8 mouse cellular contexts compared by ENCODE assay signal in genomic region chr11:98863751-98864429, GRCm38 (mm10). TPM values are rescaled to one million over a fixed set of nuclear protein-coding genes. Genes with fewer than 3 reads are reported as not detected.
DNase-seq lines count a peak whose midpoint lies in the region; ATAC-seq and TF ChIP-seq lines count a peak whose summit lies in the region.

No protein-coding gene starts in this region.

- no peak for TF ChIP-seq EP300 in stomach, postnatal 0 days (optimal IDR thresholded peaks at IDR 0.05)

- no peaks in the 10 kb centered on the region for H3K27me3 ChIP-seq in cerebellum, adult 2 months (ENCODE audit: control insufficient read depth, insufficient read depth, low read length)
- no peaks in the 10 kb centered on the region for H3K27me3 ChIP-seq in midbrain, embryonic 10.5 days (ENCODE audit: low read depth, poor library complexity, severe bottlenecking)
- H3K27me3 ChIP-seq in stomach, postnatal 0 days (ENCODE audit: control insufficient read depth, insufficient read depth, low read length), result no peaks in the 10 kb centered on the region

- intact Hi-C loops in left cerebral cortex, postnatal 25 days (cut with DNase I), result loop anchor here (5.0 kb wide), 1 partner anchor 108 kb away; no protein-coding TSS in a partner anchor

- H3K9ac ChIP-seq in stomach, postnatal 0 days (ENCODE audit: low read length), result peak overlapping the region; percentile 83

- WGBS in cerebellum, adult 2 months, result under 1% methylated on average over 39 of the region's 39 CpGs
- WGBS in midbrain, embryonic 10.5 days, result under 1% methylated on average over 39 of the region's 39 CpGs
- under 1% methylated on average over 36 of the region's 39 CpGs for WGBS in stomach, postnatal 0 days

- H3K4me3 ChIP-seq in cerebellum, adult 2 months (replicated peaks; ENCODE audit: insufficient read depth, low read depth, low read length), result peak overlapping the region; percentile 100
- peak overlapping the region; percentile 69 for H3K4me3 ChIP-seq in midbrain, embryonic 10.5 days
- peak overlapping the region; percentile 69 for H3K4me3 ChIP-seq in stomach, postnatal 0 days (ENCODE audit: low read depth, low read length)

- no peak for TF ChIP-seq CTCF in cerebellum, adult 2 months (IDR thresholded peaks at IDR 0.05; ENCODE audit: borderline replicate concordance, insufficient read depth, low read depth, low read length)
- TF ChIP-seq CTCF in stomach, postnatal 0 days (IDR thresholded peaks at IDR 0.05; ENCODE audit: low read depth), result no peak

- peak; percentile 67 for ATAC-seq in stomach, postnatal 0 days (ENCODE audit: low FRiP score, low TSS enrichment)

- DNase-seq in cerebellum, adult 2 months, result no peak
- no peak for DNase-seq in cerebellum, postnatal 36 days
- DNase-seq in CD4-positive, CD25-positive, alpha-beta regulatory T cell, adult 2 months (ENCODE audit: low read depth, low spot score), result peak; percentile 73
- peak; percentile 89 for DNase-seq in embryo, embryonic 11 days
- peak; percentile 62 for DNase-seq in heart, postnatal 4 days
- peak; percentile 47 to 74 for DNase-seq in left cerebral cortex, postnatal 25 days (ENCODE audit: low spot score in 2 of 2)
- DNase-seq in midbrain, embryonic 10.5 days (ENCODE audit: low spot score), result peak; percentile 83
- DNase-seq in stomach, postnatal 0 days (ENCODE audit: low spot score), result peak; percentile 71

- peaks cover 8% of the 10 kb centered on the region for H3K4me1 ChIP-seq in cerebellum, adult 2 months (ENCODE audit: control insufficient read depth, insufficient read depth, low read length)
- peaks cover 28% of the 10 kb centered on the region for H3K4me1 ChIP-seq in midbrain, embryonic 10.5 days
- no peaks in the 10 kb centered on the region for H3K4me1 ChIP-seq in stomach, postnatal 0 days (replicated peaks; ENCODE audit: control insufficient read depth, insufficient read depth)

- H3K4me2 ChIP-seq in stomach, postnatal 0 days (replicated peaks; ENCODE audit: low read depth), result peak overlapping the region; percentile 66

- peaks cover 31% of the 10 kb centered on the region for H3K36me3 ChIP-seq in midbrain, embryonic 10.5 days
- H3K36me3 ChIP-seq in stomach, postnatal 0 days (ENCODE audit: control insufficient read depth, insufficient read depth, low read length), result peaks cover 4% of the 10 kb centered on the region

- H3K9me3 ChIP-seq in midbrain, embryonic 10.5 days (replicated peaks), result 0 out of 2 replicates have a peak, but pooled peaks cover 4% of the 10 kb centered on the region
- no peaks in the 10 kb centered on the region for H3K9me3 ChIP-seq in stomach, postnatal 0 days (ENCODE audit: control insufficient read depth, low read length)

- no peak for TF ChIP-seq POLR2A in cerebellum, adult 2 months (IDR thresholded peaks at IDR 0.05; ENCODE audit: borderline replicate concordance, insufficient read depth, low read length)

- peak overlapping the region; percentile 87 for H3K27ac ChIP-seq in cerebellum, adult 2 months (ENCODE audit: insufficient read depth, low read length)
- peak overlapping the region; percentile 94 for H3K27ac ChIP-seq in midbrain, embryonic 10.5 days (replicated peaks)
- H3K27ac ChIP-seq in stomach, postnatal 0 days (replicated peaks), result peak overlapping the region; percentile 93

RNA-seq across cellular contexts. Expression of gene Wipf2, which starts 0.5 kb away (rescaled TPM):
- 25.8 and 27.3 TPM in 2 replicates for polyA plus RNA-seq in cerebellum, adult 2 months (2012; rRNA removed)
- total RNA-seq in heart, postnatal 4 days (2021), result 10 to 100 TPM; 12.6 to 14.1 TPM
- 10 to 100 TPM; 61.3 to 63.3 TPM for total RNA-seq in left cerebral cortex, postnatal 25 days (2021)
- 3.7 and 3.9 TPM in 2 replicates for polyA plus RNA-seq in midbrain, embryonic 10.5 days (2016; fragmentation: Nextera tagmentation; extraction: Ambion mirVana)
- polyA plus RNA-seq in stomach, postnatal 0 days (2015; fragmentation: Nextera tagmentation; extraction: Ambion mirVana), result 4.9 and 5.3 TPM in 2 replicates

RNA-seq across cellular contexts. Expression of gene Rapgefl1, which starts 27.3 kb away (rescaled TPM):
- 56.8 and 58.0 TPM in 2 replicates for polyA plus RNA-seq in cerebellum, adult 2 months (2012; rRNA removed)
- 1 to 10 TPM; 1.3 TPM for total RNA-seq in heart, postnatal 4 days (2021)
- total RNA-seq in left cerebral cortex, postnatal 25 days (2021), result 100 to 1,000 TPM; 138 to 148 TPM
- 1.3 TPM in 2 replicates for polyA plus RNA-seq in midbrain, embryonic 10.5 days (2016; fragmentation: Nextera tagmentation; extraction: Ambion mirVana)
- polyA plus RNA-seq in stomach, postnatal 0 days (2015; fragmentation: Nextera tagmentation; extraction: Ambion mirVana), result 6.9 and 7.7 TPM in 2 replicates

RNA-seq across cellular contexts. Expression of gene Cdc6, which starts 43.7 kb away (rescaled TPM):
- 0.30 and 0.36 TPM in 2 replicates for polyA plus RNA-seq in cerebellum, adult 2 months (2012; rRNA removed)
- total RNA-seq in heart, postnatal 4 days (2021), result 10 to 100 TPM in 1 of 2 experiments, 1 to 10 TPM in 1; 9.8 to 10.2 TPM
- total RNA-seq in left cerebral cortex, postnatal 25 days (2021), result under 1 TPM; 0.21 to 0.60 TPM
- polyA plus RNA-seq in midbrain, embryonic 10.5 days (2016; fragmentation: Nextera tagmentation; extraction: Ambion mirVana), result 53.3 and 67.8 TPM in 2 replicates
- polyA plus RNA-seq in stomach, postnatal 0 days (2015; fragmentation: Nextera tagmentation; extraction: Ambion mirVana), result 6.6 and 7.0 TPM in 2 replicates

RNA-seq across cellular contexts. Expression of gene Casc3, which starts 59.2 kb away (rescaled TPM):
- polyA plus RNA-seq in cerebellum, adult 2 months (2012; rRNA removed), result 55.5 TPM in 2 replicates
- total RNA-seq in heart, postnatal 4 days (2021), result 10 to 100 TPM; 26.9 to 28.4 TPM
- 10 to 100 TPM; 53.9 to 54.7 TPM for total RNA-seq in left cerebral cortex, postnatal 25 days (2021)
- 49.0 and 55.7 TPM in 2 replicates for polyA plus RNA-seq in midbrain, embryonic 10.5 days (2016; fragmentation: Nextera tagmentation; extraction: Ambion mirVana)
- polyA plus RNA-seq in stomach, postnatal 0 days (2015; fragmentation: Nextera tagmentation; extraction: Ambion mirVana), result 12.4 and 14.8 TPM in 2 replicates

Comparison
In these comparisons a context has a peak if more than half of its experiments do, and no peak if none do; other contexts are left out.
1. DNase-seq: peak in CD4-positive, CD25-positive, alpha-beta regulatory T cell, adult 2 months (single experiment), embryo, embryonic 11 days (single experiment), heart, postnatal 4 days (single experiment), left cerebral cortex, postnatal 25 days (2 of 2), midbrain, embryonic 10.5 days (single experiment) and stomach, postnatal 0 days (single experiment); none in cerebellum, adult 2 months (0 of 2) and cerebellum, postnatal 36 days (0 of 2).
2. Peak in every context shown above with its lines, with median percentiles within 50 percentile points of each other: H3K27ac ChIP-seq and H3K4me3 ChIP-seq.